Mouse (Mus musculus) hindbrain, embryonic 15.5 days (tissue): ENCODE measurements at regions not wholly inside any gene's neighbourhood (a gene's known extent, or its start where the extent isn't known, plus 50 kb on each side); places are given as distances from the start of the nearest gene placed in this dataset.

Source experiments
- ATAC-seq: fragments of 200-750 bp; cut with Nextera tagmentation; 2 replicates; pipeline ENCODE4 v1.8.0; 2017; ENCODE audit warnings: low read depth, moderate number of reproducible peaks, moderate TSS enrichment; ENCODE audit not compliant: low FRiP score
- H3K27ac ChIP-seq: fragments of 300-500 bp; sonication (generic); replicated peaks from 2 replicates; pipeline ENCODE4 v1.5.1; 2015; ENCODE audit warnings: mild to moderate bottlenecking, inconsistent platforms
- H3K27me3 ChIP-seq: fragments of 300-500 bp; sonication (generic); 2 replicates; pipeline ENCODE4 v1.6.1; 2015; ENCODE audit warnings: control low read depth, inconsistent platforms
- H3K36me3 ChIP-seq: fragments of 300-500 bp; sonication (generic); 2 replicates; pipeline ENCODE4 v1.6.1; 2015; ENCODE audit warnings: control low read depth, inconsistent platforms
- H3K4me1 ChIP-seq: fragments of 300-500 bp; sonication (generic); replicated peaks from 2 replicates; pipeline ENCODE4 v1.6.1; 2015; ENCODE audit warnings: control low read depth, inconsistent platforms
- H3K4me2 ChIP-seq: fragments of 300-500 bp; sonication (generic); 2 replicates; pipeline ENCODE4 v1.6.1; 2015; ENCODE audit warnings: moderate library complexity, mild to moderate bottlenecking, inconsistent platforms
- H3K4me3 ChIP-seq: fragments of 300-500 bp; sonication (generic); 2 replicates; pipeline ENCODE4 v1.5.1; 2015; ENCODE audit warnings: mild to moderate bottlenecking, inconsistent platforms
- H3K9ac ChIP-seq: fragments of 300-500 bp; sonication (generic); 2 replicates; pipeline ENCODE4 v1.6.1; 2015; ENCODE audit warnings: inconsistent platforms
- H3K9me3 ChIP-seq: fragments of 300-500 bp; sonication (generic); 2 replicates; pipeline ENCODE4 v1.6.1; 2016; ENCODE audit warnings: control low read depth, inconsistent platforms
- WGBS: fragments of 180-500 bp; shearing (Covaris S2); methylation state at CpG from one replicate; pipeline ENCODE4 v1.1.7; 2015; 5-methylcytosine and 5-hydroxymethylcytosine counted together

GRCm38 (mm10) chr16:55555821-55556535, 258.2 kb upstream of the Zpld1 start:
- 16% methylated on average over 10 of the region's 10 CpGs for WGBS
- Histone ChIP-seq H3K4me1 (peaks cover 12% of the 10 kb centered on the region), H3K9ac (no peak overlapping the region), H3K36me3 (no peaks in the 10 kb centered on the region), H3K4me3 (peak overlapping the region; percentile 7; the same call in 1 of the 2 replicates), H3K9me3 (no peaks in the 10 kb centered on the region), H3K27ac (peak overlapping the region; percentile 61), H3K4me2 (peak overlapping the region; percentile 43), H3K27me3 (no peaks in the 10 kb centered on the region)
- ATAC-seq = peak; percentile 77

- Histone ChIP-seq H3K9ac (no peak overlapping the region), H3K9me3 (no peaks in the 10 kb centered on the region), H3K4me2 (no peak overlapping the region), H3K36me3 (no peaks in the 10 kb centered on the region), H3K27me3 (no peaks in the 10 kb centered on the region), H3K27ac (no peak overlapping the region), H3K4me1 (peaks cover 12% of the 10 kb centered on the region), H3K4me3 (no peak overlapping the region)
- WGBS = 87% methylated on average over 6 of the region's 6 CpGs
- no peak for ATAC-seq
Observed at GRCm38 (mm10) chr16:55555224-55555623, 257.4 kb upstream of the Zpld1 start.

DNA sequence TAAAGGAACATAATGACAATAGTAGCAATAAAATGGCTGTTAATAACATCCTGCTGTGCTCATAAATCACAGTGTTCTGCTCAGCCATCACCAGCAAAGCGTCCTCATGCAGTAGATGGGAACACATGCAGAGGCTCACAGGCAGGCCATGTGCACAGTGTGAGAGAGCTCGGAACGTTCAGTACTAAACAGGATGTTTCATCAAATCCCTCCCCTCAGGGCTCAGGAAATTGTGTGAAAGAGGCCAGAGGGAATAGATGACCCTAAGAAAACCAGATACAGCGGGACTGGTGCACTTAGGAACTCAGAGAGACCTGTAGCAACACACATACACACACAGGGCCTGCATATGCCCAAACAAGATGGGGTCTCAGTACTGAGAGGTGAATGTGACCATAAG, 256.1 kb upstream of the Zpld1 start:
- H3K4me2 ChIP-seq = no peak overlapping the region
- no peaks in the 10 kb centered on the region for H3K27me3 ChIP-seq
- H3K9ac ChIP-seq = no peak overlapping the region
- H3K4me1 ChIP-seq = peaks cover 12% of the 10 kb centered on the region
- WGBS = 45% methylated on average over 4 of the region's 4 CpGs
- no peak for ATAC-seq
- H3K4me3 ChIP-seq = no peak overlapping the region
- H3K36me3 ChIP-seq = no peaks in the 10 kb centered on the region
- no peak overlapping the region for H3K27ac ChIP-seq
- H3K9me3 ChIP-seq = no peaks in the 10 kb centered on the region

DNA sequence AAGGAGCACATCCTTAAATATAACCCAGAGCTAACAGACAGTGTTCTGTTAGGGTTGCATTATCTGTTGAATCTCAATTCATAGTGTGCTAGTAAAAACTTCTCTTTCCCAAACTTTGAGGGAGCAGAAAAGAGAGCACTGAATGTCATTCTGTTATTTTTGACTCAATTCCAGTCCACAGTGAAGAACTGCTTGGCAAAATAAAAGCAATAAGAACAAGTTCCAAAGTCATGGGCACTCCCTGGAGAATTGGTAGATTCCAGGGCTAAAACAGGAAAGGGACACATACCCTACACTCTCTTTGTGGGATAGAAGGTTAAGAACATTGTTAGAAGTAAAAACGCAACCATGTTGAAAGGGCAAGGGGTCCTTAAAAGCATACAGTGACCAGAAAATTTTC, 253.6 kb upstream of the Zpld1 start:
- Histone ChIP-seq H3K4me3 (no peak overlapping the region), H3K27me3 (no peaks in the 10 kb centered on the region), H3K9ac (no peak overlapping the region), H3K27ac (no peak overlapping the region), H3K36me3 (no peaks in the 10 kb centered on the region), H3K4me2 (no peak overlapping the region), H3K4me1 (peaks cover 7% of the 10 kb centered on the region), H3K9me3 (no peaks in the 10 kb centered on the region)
- ATAC-seq = no peak
- WGBS = 87% methylated on average over 1 of the region's 1 CpGs

DNA sequence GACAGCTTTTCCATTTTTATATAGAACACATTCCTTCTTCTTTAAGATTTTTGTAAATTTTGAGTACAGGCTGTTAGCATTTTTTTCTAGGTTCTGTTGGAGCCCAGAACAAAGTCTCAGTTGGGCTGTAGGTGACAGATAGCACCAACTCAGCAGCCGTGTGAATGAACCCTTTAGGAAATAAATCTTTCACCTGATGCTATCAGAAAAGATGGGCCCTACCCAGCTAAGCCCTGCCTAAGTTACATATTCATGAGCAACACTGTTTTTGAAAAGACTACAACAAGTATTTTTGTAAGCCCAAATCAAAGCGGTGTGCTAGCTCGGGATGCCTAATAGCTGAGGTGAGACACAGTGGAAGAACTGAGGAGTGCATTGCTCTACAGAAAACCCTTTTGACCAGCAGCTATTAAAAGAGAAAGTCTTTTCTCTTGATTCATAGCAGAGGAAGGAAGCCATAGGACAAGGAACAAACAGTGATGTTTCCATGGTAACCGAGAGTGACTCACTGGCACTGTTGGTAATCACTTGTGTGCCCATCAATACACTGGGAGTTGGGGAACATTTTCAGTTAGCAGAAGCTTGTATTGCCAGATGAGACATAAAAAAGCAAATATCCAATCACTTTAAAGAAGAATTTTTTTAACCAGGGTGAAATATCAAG, 253.0 kb upstream of the Zpld1 start:
- WGBS = 38% methylated on average over 4 of the region's 4 CpGs
- H3K36me3 ChIP-seq = no peaks in the 10 kb centered on the region
- no peaks in the 10 kb centered on the region for H3K27me3 ChIP-seq
- no peak overlapping the region for H3K4me2 ChIP-seq
- no peaks in the 10 kb centered on the region for H3K9me3 ChIP-seq
- H3K27ac ChIP-seq = no peak overlapping the region
- no peak overlapping the region for H3K9ac ChIP-seq
- no peak overlapping the region for H3K4me3 ChIP-seq
- peaks cover 4% of the 10 kb centered on the region for H3K4me1 ChIP-seq
- peak; percentile 88 for ATAC-seq

DNA sequence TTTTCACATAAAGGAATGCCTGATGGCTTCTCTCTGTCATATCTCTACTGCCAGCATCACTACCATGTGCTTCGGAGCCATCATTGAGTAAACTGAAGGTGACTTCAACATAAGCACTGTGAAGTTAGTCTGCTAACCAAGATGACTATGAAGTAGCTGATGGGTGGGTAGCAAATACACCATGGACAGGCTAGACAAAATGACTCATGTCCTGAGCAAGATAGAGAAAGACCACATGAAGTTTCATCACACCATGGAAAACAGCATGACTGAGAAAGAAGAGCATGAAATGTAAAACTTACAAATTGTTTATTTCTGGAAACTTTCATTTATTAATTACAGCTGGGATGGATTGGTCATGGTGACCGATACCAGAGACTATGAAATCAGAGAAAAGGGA, 249.3 kb upstream of the Zpld1 start:
- no peak overlapping the region for H3K4me3 ChIP-seq
- H3K4me1 ChIP-seq = no peaks in the 10 kb centered on the region
- WGBS = 97% methylated on average over 2 of the region's 2 CpGs
- no peak for ATAC-seq
- H3K36me3 ChIP-seq = no peaks in the 10 kb centered on the region
- no peaks in the 10 kb centered on the region for H3K27me3 ChIP-seq
- no peak overlapping the region for H3K27ac ChIP-seq
- no peaks in the 10 kb centered on the region for H3K9me3 ChIP-seq
- H3K4me2 ChIP-seq = no peak overlapping the region
- H3K9ac ChIP-seq = no peak overlapping the region

GRCm38 (mm10) chr16:55540336-55541015, 242.7 kb upstream of the Zpld1 start:
- Histone ChIP-seq H3K27ac (no peak overlapping the region), H3K4me2 (no peak overlapping the region), H3K4me1 (no peaks in the 10 kb centered on the region), H3K9me3 (no peaks in the 10 kb centered on the region), H3K4me3 (no peak overlapping the region), H3K27me3 (no peaks in the 10 kb centered on the region), H3K36me3 (no peaks in the 10 kb centered on the region), H3K9ac (no peak overlapping the region)
- 94% methylated on average over 3 of the region's 3 CpGs for WGBS
- ATAC-seq = no peak

DNA sequence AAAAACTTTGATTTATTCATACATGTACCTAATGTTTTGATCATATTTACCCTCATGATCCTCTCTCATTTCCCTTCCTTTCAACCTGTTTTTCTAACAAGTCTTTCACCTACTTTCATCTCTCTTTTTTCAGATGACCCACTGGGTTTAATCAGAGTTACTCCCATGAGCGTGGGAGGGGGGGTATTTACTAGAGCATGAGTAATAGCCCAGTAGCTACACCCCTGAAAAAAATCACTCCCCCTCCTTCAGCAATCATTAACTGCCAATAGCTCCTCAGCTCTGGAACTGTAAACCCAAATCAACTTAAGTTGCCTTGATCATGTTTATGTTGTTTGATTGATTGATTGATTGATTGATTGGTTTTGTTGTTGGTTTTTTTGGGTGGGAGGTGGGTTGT, 241.4 kb upstream of the Zpld1 start:
- Histone ChIP-seq H3K27ac (no peak overlapping the region), H3K27me3 (no peaks in the 10 kb centered on the region), H3K4me3 (no peak overlapping the region), H3K4me1 (no peaks in the 10 kb centered on the region), H3K4me2 (no peak overlapping the region), H3K9ac (no peak overlapping the region), H3K36me3 (no peaks in the 10 kb centered on the region), H3K9me3 (no peaks in the 10 kb centered on the region)
- 74% methylated on average over 1 of the region's 1 CpGs for WGBS
- no peak for ATAC-seq

- Histone ChIP-seq H3K4me1 (no peaks in the 10 kb centered on the region), H3K4me3 (no peak overlapping the region), H3K9me3 (no peaks in the 10 kb centered on the region), H3K36me3 (no peaks in the 10 kb centered on the region), H3K9ac (no peak overlapping the region), H3K4me2 (no peak overlapping the region), H3K27ac (no peak overlapping the region), H3K27me3 (no peaks in the 10 kb centered on the region)
- 92% methylated on average over 5 of the region's 5 CpGs for WGBS
- no peak for ATAC-seq
Observed at GRCm38 (mm10) chr16:55537548-55537947, 239.8 kb upstream of the Zpld1 start.

DNA sequence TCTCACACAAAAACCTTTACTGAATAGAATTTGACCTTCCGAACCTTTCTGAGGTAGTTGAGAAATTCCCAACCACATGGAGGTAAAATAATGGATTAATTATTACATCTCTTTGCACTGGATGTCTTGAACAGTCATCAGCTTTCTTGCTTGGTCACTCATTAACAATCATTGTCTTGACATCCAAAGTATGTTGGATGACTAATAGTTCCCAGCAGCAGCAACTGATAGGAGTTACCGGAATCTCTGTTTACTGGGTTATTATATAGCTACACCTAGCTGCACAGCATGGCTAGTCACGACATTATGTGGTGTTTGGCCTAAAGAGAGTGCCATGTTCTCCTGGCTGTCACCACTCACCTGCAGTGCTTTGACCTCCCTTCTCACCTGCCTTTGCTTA, 234.9 kb upstream of the Zpld1 start:
- H3K4me2 ChIP-seq = no peak overlapping the region
- 86% methylated on average over 3 of the region's 3 CpGs for WGBS
- ATAC-seq = no peak
- H3K9ac ChIP-seq = no peak overlapping the region
- H3K9me3 ChIP-seq = no peaks in the 10 kb centered on the region
- no peaks in the 10 kb centered on the region for H3K27me3 ChIP-seq
- H3K4me3 ChIP-seq = no peak overlapping the region
- no peaks in the 10 kb centered on the region for H3K36me3 ChIP-seq
- H3K27ac ChIP-seq = no peak overlapping the region
- no peaks in the 10 kb centered on the region for H3K4me1 ChIP-seq

DNA sequence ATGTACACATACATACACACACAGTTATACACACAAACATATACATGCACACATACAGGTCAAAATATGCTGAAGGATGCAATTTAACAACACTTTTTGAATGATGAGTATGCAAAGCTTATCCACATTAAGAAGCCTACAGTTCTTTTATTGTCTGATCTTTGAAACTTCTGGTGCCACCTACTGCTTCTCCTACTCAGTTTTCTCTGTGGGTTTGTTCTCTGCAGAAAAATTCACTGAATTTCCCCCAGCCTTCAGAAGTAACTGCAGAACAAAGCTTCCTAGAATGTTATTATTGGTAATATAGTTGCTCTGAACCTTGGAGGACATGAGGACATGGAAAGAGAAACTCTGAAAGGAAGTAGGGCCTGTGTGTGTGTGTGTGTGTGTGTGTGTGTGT, 233.1 kb upstream of the Zpld1 start:
- Histone ChIP-seq H3K9me3 (no peaks in the 10 kb centered on the region), H3K27me3 (no peaks in the 10 kb centered on the region), H3K27ac (no peak overlapping the region), H3K4me2 (no peak overlapping the region), H3K9ac (no peak overlapping the region), H3K4me1 (no peaks in the 10 kb centered on the region), H3K4me3 (no peak overlapping the region), H3K36me3 (no peaks in the 10 kb centered on the region)
- no peak for ATAC-seq

- WGBS = 92% methylated on average over 5 of the region's 5 CpGs
- no peaks in the 10 kb centered on the region for H3K27me3 ChIP-seq
Observed at GRCm38 (mm10) chr16:55527680-55528079, 229.9 kb upstream of the Zpld1 start.

More at GRCm38 (mm10) chr16:55527680-55528079, 229.9 kb upstream of the Zpld1 start:
- H3K4me2 ChIP-seq = no peak overlapping the region
- H3K4me1 ChIP-seq = no peaks in the 10 kb centered on the region
- no peak for ATAC-seq
- H3K27ac ChIP-seq = no peak overlapping the region
- no peak overlapping the region for H3K9ac ChIP-seq
- H3K36me3 ChIP-seq = no peaks in the 10 kb centered on the region
- H3K4me3 ChIP-seq = no peak overlapping the region
- no peaks in the 10 kb centered on the region for H3K9me3 ChIP-seq
